Mouse (Mus musculus): ENCODE measurements around the gene Afdn. TPM values are rescaled to one million over a fixed set of nuclear protein-coding genes. Genes with fewer than 3 reads are reported as not detected.
A peak's percentile ranks its signal among the peaks of the same experiment; 100 is the strongest.

The Afdn gene
- polyA plus RNA-seq, 1 experiment from 2014 or later: 179 TPM

DNA sequence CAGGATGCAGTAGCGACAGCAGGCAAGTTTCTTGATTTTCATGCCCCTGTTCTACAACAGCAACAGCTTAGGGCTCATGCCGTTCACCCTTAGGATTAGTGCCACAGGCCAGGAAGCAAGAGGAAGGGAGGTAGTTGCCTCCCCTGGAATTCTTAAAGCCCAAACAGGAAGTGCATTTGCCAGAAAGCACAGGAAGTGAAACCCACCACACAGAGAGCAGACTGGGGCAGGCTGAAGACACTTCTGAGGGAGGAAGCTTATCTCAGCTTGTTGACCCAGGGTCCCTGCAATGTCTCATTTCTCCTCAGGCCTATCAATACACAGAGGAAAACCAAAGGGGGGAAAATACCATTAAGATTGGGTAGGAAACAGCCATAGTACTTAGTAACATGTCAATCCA, 19.5 kb upstream of the Afdn start:
- Histone ChIP-seq H3K9me3 (no peaks in the 10 kb centered on the region), H3K9ac (replicated peaks) (no peak overlapping the region), H3K4me1 (peaks cover 18% of the 10 kb centered on the region), H3K27me3 (no peaks in the 10 kb centered on the region), H3K4me3 (no peak overlapping the region), H3K36me3 (no peaks in the 10 kb centered on the region), H3K27ac (replicated peaks) (no peak overlapping the region), H3K4me2 (replicated peaks) (no peak overlapping the region)
- 51% methylated on average over 2 of the region's 2 CpGs for WGBS
- ATAC-seq (replicated peaks): no peak

DNA sequence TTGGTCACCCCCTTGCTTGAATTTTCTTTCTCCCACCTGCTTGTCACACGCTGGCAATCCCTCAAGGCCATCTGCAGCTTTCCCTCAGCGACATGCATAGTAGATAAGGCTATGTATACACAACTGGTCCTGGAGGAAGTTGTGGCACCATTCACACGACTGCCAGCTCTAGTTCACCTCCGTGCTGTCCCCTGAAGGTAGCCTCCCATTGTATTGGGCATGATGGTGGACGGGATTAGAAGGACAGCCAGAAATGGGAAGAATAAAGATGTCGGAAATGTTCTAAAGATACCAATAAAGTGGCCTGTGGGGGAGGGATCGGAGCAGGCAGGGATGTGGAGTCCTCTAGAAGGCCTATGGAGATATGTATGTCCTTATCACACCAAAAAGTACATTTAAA, 18.7 kb upstream of the Afdn start:
- Histone ChIP-seq H3K4me1 (peaks cover 18% of the 10 kb centered on the region), H3K27me3 (no peaks in the 10 kb centered on the region), H3K27ac (replicated peaks) (no peak overlapping the region), H3K4me2 (replicated peaks) (no peak overlapping the region), H3K9me3 (no peaks in the 10 kb centered on the region), H3K9ac (replicated peaks) (no peak overlapping the region), H3K4me3 (no peak overlapping the region), H3K36me3 (no peaks in the 10 kb centered on the region)
- no peak for ATAC-seq (replicated peaks)
- WGBS: 91% methylated on average over 7 of the region's 7 CpGs

DNA sequence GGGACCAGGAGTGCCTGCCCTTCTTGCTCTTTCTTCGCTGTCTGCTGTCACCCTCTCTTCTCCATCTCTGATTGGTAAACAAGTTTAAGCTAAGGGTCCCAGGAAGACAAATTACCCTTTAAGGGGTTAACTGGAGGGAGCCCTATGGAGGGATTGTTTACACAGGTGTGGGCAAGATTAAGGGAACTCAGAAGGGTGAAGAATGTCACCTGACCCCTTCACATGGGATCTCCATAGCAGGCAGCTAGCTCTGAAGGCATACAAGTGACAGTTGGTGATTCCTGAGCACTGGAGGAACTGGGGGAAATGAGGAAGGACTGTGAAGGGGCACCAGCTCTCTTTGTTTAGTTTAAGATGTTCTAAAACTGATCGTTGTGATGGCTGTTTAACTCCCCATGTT, 18.0 kb upstream of the Afdn start:
- Histone ChIP-seq H3K36me3 (no peaks in the 10 kb centered on the region), H3K4me3 (no peak overlapping the region), H3K9me3 (no peaks in the 10 kb centered on the region), H3K4me2 (replicated peaks) (no peak overlapping the region), H3K27ac (replicated peaks) (no peak overlapping the region), H3K4me1 (peaks cover 16% of the 10 kb centered on the region), H3K27me3 (no peaks in the 10 kb centered on the region), H3K9ac (replicated peaks) (no peak overlapping the region)
- no peak for ATAC-seq (replicated peaks)
- WGBS: 57% methylated on average over 2 of the region's 2 CpGs

DNA sequence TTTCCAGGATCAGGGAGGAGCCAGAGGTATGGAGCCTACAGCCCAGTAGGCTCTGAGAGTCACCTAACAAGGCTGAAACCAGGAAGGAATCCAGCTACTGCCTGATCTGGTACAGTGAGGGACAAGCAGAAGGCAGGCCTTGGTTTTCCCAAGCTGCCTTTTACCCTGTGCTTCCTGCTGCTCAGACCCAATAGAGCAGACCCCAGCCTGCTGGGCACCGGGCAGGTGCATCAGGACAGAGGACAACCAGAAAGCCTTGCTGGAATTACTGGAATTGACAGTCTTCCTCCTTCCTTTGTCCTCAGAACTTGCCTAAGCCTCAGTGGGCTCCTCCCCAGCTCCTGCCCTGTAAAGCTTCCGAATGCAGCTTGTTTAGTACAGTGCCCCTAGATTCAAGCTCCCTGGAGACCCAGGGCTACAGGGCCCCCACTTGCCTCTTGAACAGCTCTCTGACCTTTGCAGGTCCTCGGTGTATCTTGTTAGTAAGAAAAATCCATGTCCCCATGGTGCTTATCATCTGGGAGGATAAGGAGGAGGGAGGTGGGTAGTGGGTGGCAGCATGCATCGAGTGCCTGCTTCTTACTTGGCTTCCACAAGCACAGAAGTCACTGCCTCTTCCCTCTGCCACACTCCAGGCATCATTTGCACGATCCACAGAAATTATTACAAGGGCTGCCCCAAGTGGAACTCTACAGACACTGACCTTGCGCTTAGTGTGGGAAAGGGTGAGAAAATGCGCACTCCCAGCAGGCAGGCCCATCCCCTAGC, 17.2 kb upstream of the Afdn start:
- Histone ChIP-seq H3K4me1 (peaks cover 15% of the 10 kb centered on the region), H3K27me3 (no peaks in the 10 kb centered on the region), H3K9ac (replicated peaks) (no peak overlapping the region), H3K4me3 (no peak overlapping the region), H3K36me3 (no peaks in the 10 kb centered on the region), H3K4me2 (replicated peaks) (no peak overlapping the region), H3K27ac (replicated peaks) (no peak overlapping the region), H3K9me3 (no peaks in the 10 kb centered on the region)
- no peak for ATAC-seq (replicated peaks)
- WGBS: 47% methylated on average over 7 of the region's 7 CpGs

DNA sequence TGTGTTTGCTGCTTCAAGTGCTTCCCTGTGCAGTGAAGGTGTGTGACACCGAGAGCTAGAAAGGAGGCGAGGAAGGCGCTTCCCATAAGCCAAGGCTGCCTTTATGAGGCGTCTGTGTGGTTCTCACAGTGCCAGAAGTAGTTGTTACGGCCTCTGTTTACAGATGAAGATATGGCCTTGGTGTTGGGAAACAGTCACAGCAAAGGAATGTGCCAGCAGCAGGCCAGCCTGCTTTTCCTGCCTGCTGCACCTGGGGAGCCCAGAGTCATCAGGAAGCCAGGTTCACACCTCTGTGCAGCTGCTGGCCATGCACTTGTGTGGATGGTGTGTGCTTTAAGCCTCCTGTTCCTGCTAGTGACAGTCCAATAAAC, 16.6 kb upstream of the Afdn start:
- no peaks in the 10 kb centered on the region for H3K27me3 ChIP-seq
- ATAC-seq (replicated peaks): no peak

DNA sequence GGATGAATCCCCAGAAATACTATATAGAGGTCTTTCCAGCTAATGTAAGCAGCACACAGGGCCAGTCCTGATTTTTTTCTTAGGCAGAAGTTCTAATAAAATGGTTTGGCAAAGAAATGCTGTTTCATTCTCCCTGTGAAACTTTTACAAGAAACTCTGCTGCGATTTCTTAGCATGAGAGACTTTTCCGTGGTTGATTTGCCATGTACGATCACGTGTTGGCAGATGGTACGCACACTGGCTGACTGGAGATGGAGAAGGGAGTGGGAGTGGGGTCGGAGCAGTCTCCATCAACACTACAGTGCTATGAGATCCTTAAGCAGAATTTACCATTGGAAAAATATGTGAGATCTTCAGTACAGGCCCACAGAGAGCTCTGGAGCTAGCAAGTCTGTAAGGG, 16.1 kb upstream of the Afdn start:
- Histone ChIP-seq H3K36me3 (no peaks in the 10 kb centered on the region), H3K9me3 (no peaks in the 10 kb centered on the region), H3K27me3 (no peaks in the 10 kb centered on the region), H3K9ac (replicated peaks) (no peak overlapping the region), H3K4me3 (no peak overlapping the region), H3K27ac (replicated peaks) (no peak overlapping the region), H3K4me1 (peaks cover 15% of the 10 kb centered on the region), H3K4me2 (replicated peaks) (no peak overlapping the region)
- 75% methylated on average over 6 of the region's 6 CpGs for WGBS
- ATAC-seq (replicated peaks): no peak; the same call in 1 of the 2 replicates

More for the DNA sequence above, 16.6 kb upstream of the Afdn start:
- Histone ChIP-seq H3K4me2 (replicated peaks) (no peak overlapping the region), H3K4me3 (no peak overlapping the region), H3K36me3 (no peaks in the 10 kb centered on the region), H3K9me3 (no peaks in the 10 kb centered on the region), H3K9ac (replicated peaks) (no peak overlapping the region), H3K4me1 (peaks cover 15% of the 10 kb centered on the region), H3K27ac (replicated peaks) (no peak overlapping the region)
- WGBS: 56% methylated on average over 5 of the region's 5 CpGs

DNA sequence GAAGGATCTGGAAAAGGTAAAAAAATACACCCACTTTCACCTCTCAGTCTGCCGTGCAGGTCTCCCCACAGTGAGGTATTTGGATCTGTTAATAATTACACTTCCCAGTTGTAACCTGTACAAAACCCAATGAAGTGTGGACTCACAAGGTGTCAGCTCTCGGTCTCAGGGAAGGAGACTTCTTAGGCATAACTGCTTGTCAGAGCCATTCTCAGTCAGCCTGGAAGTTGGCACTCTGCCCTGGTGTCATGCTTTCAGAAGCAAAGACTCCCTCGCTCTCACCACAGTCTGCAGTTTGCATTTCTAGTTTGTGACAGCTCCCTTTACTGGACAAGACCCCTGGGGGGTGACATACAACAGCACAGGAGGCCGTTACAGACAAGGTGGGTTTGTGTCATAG, 15.5 kb upstream of the Afdn start:
- ATAC-seq (replicated peaks): 0 out of 2 replicates have a peak, but pooled peaks have one; percentile 23
- Histone ChIP-seq H3K4me3 (no peak overlapping the region), H3K9ac (replicated peaks) (no peak overlapping the region), H3K9me3 (no peaks in the 10 kb centered on the region), H3K4me1 (peaks cover 15% of the 10 kb centered on the region), H3K36me3 (no peaks in the 10 kb centered on the region), H3K27ac (replicated peaks) (0 out of 2 replicates have a peak overlapping the region, but pooled peaks have one; percentile 14), H3K4me2 (replicated peaks) (no peak overlapping the region), H3K27me3 (no peaks in the 10 kb centered on the region)
- 29% methylated on average over 4 of the region's 4 CpGs for WGBS

DNA sequence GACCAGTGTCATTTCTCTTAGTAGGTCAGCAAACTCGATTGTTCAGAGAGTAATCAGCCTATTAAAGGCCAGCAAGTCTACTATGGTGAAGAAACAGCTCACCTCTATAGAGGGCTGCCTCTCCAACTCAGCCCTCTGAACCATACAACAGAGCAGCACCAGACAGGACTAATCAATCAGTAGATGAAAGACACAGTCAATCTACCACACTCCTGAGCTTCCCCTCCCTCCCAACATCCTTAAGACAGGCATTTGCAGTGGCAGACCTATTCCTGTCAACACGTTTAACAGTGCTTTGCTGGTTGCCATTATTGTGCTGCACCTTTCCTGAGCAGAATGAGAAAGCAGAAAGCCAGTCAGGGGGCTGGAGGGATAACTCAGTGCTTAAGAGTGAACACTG, 15.0 kb upstream of the Afdn start:
- no peaks in the 10 kb centered on the region for H3K9me3 ChIP-seq
- 0 out of 2 replicates have a peak, but pooled peaks have one; percentile 24 for ATAC-seq (replicated peaks)
- no peak overlapping the region for H3K4me2 ChIP-seq (replicated peaks)
- no peaks in the 10 kb centered on the region for H3K36me3 ChIP-seq
- WGBS: 47% methylated on average over 2 of the region's 2 CpGs
- H3K27me3 ChIP-seq: no peaks in the 10 kb centered on the region
- H3K4me3 ChIP-seq: no peak overlapping the region
- H3K9ac ChIP-seq (replicated peaks): no peak overlapping the region
- peaks cover 15% of the 10 kb centered on the region for H3K4me1 ChIP-seq
- H3K27ac ChIP-seq (replicated peaks): 0 out of 2 replicates have a peak overlapping the region, but pooled peaks have one; percentile 14

DNA sequence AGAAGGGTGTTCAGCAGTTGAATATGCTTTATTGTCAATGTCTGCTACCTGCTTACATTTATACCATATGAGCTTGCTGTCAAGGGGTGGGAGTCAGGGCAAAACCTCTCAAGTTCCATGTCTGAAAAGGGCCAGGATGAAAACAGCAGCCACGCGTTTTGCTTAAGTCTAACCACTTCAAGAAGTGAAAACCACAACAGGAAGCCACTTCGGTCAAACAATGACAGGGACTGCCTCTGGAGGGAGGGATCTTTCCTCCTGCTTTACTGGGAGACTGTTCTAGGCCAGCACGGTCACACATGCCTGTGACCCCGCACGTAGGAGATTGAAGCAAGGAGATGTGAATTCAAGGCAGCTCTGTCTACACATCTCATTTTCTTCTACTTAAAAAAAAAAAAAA, 14.0 kb upstream of the Afdn start:
- peaks cover 15% of the 10 kb centered on the region for H3K4me1 ChIP-seq
- H3K9me3 ChIP-seq: no peaks in the 10 kb centered on the region
- 65% methylated on average over 6 of the region's 6 CpGs for WGBS
- no peak overlapping the region for H3K9ac ChIP-seq (replicated peaks)
- H3K4me2 ChIP-seq (replicated peaks): no peak overlapping the region
- H3K27me3 ChIP-seq: no peaks in the 10 kb centered on the region
- H3K4me3 ChIP-seq: no peak overlapping the region
- no peak for ATAC-seq (replicated peaks)
- H3K36me3 ChIP-seq: no peaks in the 10 kb centered on the region
- H3K27ac ChIP-seq (replicated peaks): no peak overlapping the region

DNA sequence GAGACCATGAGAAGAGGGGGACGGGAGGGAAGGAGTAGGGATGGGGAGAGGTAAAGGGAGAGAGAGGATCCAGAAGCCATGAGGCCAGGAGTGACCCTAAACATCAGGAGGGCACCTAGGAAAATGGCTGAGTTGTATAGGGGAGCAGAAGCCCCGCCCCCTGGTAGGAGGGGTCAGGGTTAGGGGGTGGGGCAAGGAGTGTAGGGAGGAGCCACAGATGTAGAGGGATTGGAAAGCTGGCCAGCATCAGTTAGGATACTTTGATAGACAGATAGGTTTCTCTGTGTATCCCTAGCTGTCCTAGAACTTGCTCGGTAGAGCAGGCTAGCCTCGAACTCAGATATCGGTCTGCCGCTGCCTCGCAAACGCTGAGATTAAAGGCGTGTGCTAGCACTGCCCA, 12.7 kb upstream of the Afdn start:
- Histone ChIP-seq H3K4me2 (replicated peaks) (no peak overlapping the region), H3K36me3 (no peaks in the 10 kb centered on the region), H3K9me3 (no peaks in the 10 kb centered on the region), H3K9ac (replicated peaks) (no peak overlapping the region), H3K27ac (replicated peaks) (no peak overlapping the region), H3K27me3 (no peaks in the 10 kb centered on the region), H3K4me1 (peaks cover 15% of the 10 kb centered on the region), H3K4me3 (no peak overlapping the region)
- no peak for ATAC-seq (replicated peaks)
- 88% methylated on average over 9 of the region's 9 CpGs for WGBS

DNA sequence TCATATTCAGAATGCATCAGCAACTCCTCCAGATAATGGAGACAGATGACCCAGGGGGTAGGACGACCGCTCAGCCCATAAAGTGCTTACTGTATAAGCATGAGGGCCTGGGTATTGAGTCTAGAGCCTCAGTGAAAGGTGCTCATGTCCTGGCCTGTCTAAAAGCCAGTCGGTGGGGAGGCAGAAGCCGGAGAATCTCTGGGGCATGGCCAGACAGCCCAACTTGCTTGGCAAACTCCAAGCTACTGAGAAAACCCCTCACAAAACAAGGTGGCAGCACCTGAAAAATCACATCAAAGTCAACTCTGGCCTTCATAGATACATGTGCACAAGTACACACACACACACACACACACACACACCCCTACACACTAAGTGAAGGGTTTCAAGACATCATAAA, 11.3 kb upstream of the Afdn start:
- Histone ChIP-seq H3K4me1 (peaks cover 10% of the 10 kb centered on the region), H3K9ac (replicated peaks) (no peak overlapping the region), H3K27ac (replicated peaks) (no peak overlapping the region), H3K27me3 (no peaks in the 10 kb centered on the region), H3K4me3 (no peak overlapping the region), H3K36me3 (no peaks in the 10 kb centered on the region), H3K9me3 (no peaks in the 10 kb centered on the region), H3K4me2 (replicated peaks) (no peak overlapping the region)
- WGBS: 99% methylated on average over 4 of the region's 4 CpGs
- ATAC-seq (replicated peaks): no peak

DNA sequence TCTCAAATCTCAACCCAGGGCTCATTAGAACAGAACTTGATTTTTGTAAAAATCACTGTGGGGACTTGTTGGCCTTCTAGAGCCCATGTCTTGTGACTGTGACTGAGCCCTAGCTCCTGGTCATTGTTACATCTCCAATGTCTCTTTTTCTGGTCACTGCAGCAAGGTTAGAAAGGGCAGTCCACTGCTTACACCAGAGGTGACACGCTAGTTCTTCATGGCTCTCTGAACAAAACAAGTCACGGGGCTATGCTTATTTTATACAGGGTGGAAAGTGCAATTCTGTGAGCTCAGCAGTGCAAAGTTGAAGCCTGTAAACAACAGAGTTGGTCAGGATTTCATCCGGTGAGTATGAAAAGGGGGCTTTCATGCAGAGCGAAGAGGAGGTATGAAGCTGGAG, 6.4 kb upstream of the Afdn start:
- Histone ChIP-seq H3K36me3 (no peaks in the 10 kb centered on the region), H3K4me1 (peaks cover 14% of the 10 kb centered on the region), H3K4me2 (replicated peaks) (no peak overlapping the region), H3K9ac (replicated peaks) (no peak overlapping the region), H3K27ac (replicated peaks) (no peak overlapping the region), H3K9me3 (no peaks in the 10 kb centered on the region), H3K4me3 (no peak overlapping the region), H3K27me3 (no peaks in the 10 kb centered on the region)
- ATAC-seq (replicated peaks): no peak
- WGBS: 82% methylated on average over 4 of the region's 4 CpGs

DNA sequence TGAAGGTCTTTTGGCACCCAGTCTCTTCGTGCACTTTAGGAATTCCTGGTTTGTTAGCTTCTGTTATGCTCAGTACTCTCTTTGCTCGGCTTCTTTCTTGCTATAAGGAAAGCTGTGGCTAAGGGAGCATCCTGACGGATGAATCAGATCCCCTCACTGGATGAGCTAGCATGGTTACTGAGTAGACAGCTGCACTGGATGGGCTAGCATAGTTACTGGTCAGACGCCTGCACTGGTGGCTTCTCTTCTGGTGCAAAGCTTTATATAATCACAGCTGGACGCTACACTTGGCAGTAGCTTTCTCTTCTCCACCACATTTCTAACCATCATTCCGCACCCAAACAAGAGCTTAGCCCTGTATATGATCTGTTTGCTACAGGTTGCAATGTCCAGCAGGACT, 5.4 kb upstream of the Afdn start:
- Histone ChIP-seq H3K4me1 (peaks cover 15% of the 10 kb centered on the region), H3K27ac (replicated peaks) (no peak overlapping the region), H3K9me3 (no peaks in the 10 kb centered on the region), H3K4me2 (replicated peaks) (no peak overlapping the region), H3K27me3 (no peaks in the 10 kb centered on the region), H3K36me3 (no peaks in the 10 kb centered on the region), H3K9ac (replicated peaks) (no peak overlapping the region), H3K4me3 (no peak overlapping the region)
- no peak for ATAC-seq (replicated peaks)
- 83% methylated on average over 6 of the region's 6 CpGs for WGBS

All from forebrain, embryonic 15.5 days (tissue).